Mouse (Mus musculus) ES-Bruce4 (cell line): ENCODE measurements around the gene Sdcbp2.

Experiments used
- CTCF ChIP-seq: IDR thresholded peaks from one replicate; pipeline ENCODE4 v1.8.1; 2011; ENCODE audit warnings: low read depth, low read length
- EP300 ChIP-seq: IDR thresholded peaks from 2 replicates; pipeline ENCODE4 v1.6.1; 2011; ENCODE audit warnings: low read depth, low read length; ENCODE audit not compliant: insufficient read depth
- POLR2A ChIP-seq: IDR thresholded peaks from one replicate; pipeline ENCODE4 v1.8.1; 2011; ENCODE audit warnings: low read length; ENCODE audit not compliant: insufficient read depth

GRCm38 (mm10) chr2:151536618-151536974 lies 35.8 kb upstream of the Sdcbp2 start:
- TF ChIP-seq POLR2A: no peak
- no peak for TF ChIP-seq CTCF
- no peak for TF ChIP-seq EP300
